Mouse (Mus musculus) myocyte (in vitro differentiated cells): ENCODE measurements around the gene Gle1. TPM values are rescaled to one million over a fixed set of nuclear protein-coding genes. Genes with fewer than 3 reads are reported as not detected.
A peak's percentile ranks its signal among the peaks of the same experiment; 100 is the strongest.

Experiments
- H3K27me3 ChIP-seq: one replicate; pipeline ENCODE4 v1.6.1; 2011; ENCODE audit not compliant: control insufficient read depth, insufficient read depth, insufficient read length
- H3K36me3 ChIP-seq: one replicate; pipeline ENCODE4 v1.6.1; 2011; ENCODE audit not compliant: control insufficient read depth, insufficient read depth
- H3K4me2 ChIP-seq: one replicate; pipeline ENCODE4 v1.6.1; 2011; ENCODE audit warnings: low read depth, control low read depth
- H3K4me3 ChIP-seq: one replicate; pipeline ENCODE4 v1.5.1; 2011; ENCODE audit warnings: mild to moderate bottlenecking, control low read depth, moderate library complexity
- H3K79me2 ChIP-seq: one replicate; pipeline ENCODE4 v1.6.1; 2011; ENCODE audit not compliant: control insufficient read depth, insufficient read depth
- H3ac ChIP-seq: one replicate; pipeline ENCODE4 v1.6.1; 2011; ENCODE audit not compliant: control insufficient read depth, insufficient read length
- CEBPB ChIP-seq: IDR thresholded peaks from 2 replicates; pipeline ENCODE4 v1.6.1; 2011; ENCODE audit warnings: mild to moderate bottlenecking, moderate library complexity; ENCODE audit not compliant: poor library complexity, insufficient read depth, severe bottlenecking
- E2F4 ChIP-seq: IDR thresholded peaks from one replicate; pipeline ENCODE4 v1.6.1; 2011; ENCODE audit warnings: mild to moderate bottlenecking, control low read depth, moderate library complexity; ENCODE audit not compliant: insufficient read depth
- MAX ChIP-seq: IDR thresholded peaks from one replicate; pipeline ENCODE4 v1.6.1; 2011; ENCODE audit warnings: low read depth, mild to moderate bottlenecking, control low read depth
- MYOD1 ChIP-seq, 3 experiments: IDR thresholded peaks; one replicate each; pipeline ENCODE4 v1.6.1; 2011; ENCODE audit warnings: control low read depth in 2 of 3, low read depth in 2 of 3, mild to moderate bottlenecking in 2 of 3, moderate library complexity in 1 of 3; ENCODE audit not compliant: insufficient read length in 2 of 3, control insufficient read depth in 1 of 3
- MYOG ChIP-seq, 3 experiments: IDR thresholded peaks; one replicate each; pipeline ENCODE4 v1.6.1; 2011; ENCODE audit warnings: control low read depth in 2 of 3, low read depth in 2 of 3, mild to moderate bottlenecking in 2 of 3; ENCODE audit not compliant: insufficient read length in 2 of 3, control insufficient read depth in 1 of 3, insufficient read depth in 1 of 3
- POLR2A ChIP-seq: IDR thresholded peaks from one replicate; pipeline ENCODE4 v1.6.1; 2011; ENCODE audit warnings: low read depth, mild to moderate bottlenecking, control low read depth, moderate library complexity; ENCODE audit not compliant: insufficient read length
- POLR2AphosphoS2 ChIP-seq: IDR thresholded peaks from one replicate; pipeline ENCODE4 v1.6.1; 2011; ENCODE audit warnings: low read depth, control low read depth; ENCODE audit not compliant: insufficient read length
- REST ChIP-seq: IDR thresholded peaks from one replicate; pipeline ENCODE4 v1.6.1; 2011; ENCODE audit warnings: mild to moderate bottlenecking, control low read depth, moderate library complexity; ENCODE audit not compliant: insufficient read depth, insufficient read length
- SRF ChIP-seq: IDR thresholded peaks from one replicate; pipeline ENCODE4 v1.6.1; 2011; ENCODE audit warnings: low read depth; ENCODE audit not compliant: control insufficient read depth, insufficient read length
- TCF12 ChIP-seq: IDR thresholded peaks from one replicate; pipeline ENCODE4 v1.6.1; 2011; ENCODE audit warnings: mild to moderate bottlenecking, control low read depth; ENCODE audit not compliant: poor library complexity, insufficient read depth, severe bottlenecking
- TCF3 ChIP-seq: IDR thresholded peaks from one replicate; pipeline ENCODE4 v1.6.1; 2011; ENCODE audit warnings: low read depth, control low read depth; ENCODE audit not compliant: insufficient read length
- USF1 ChIP-seq: IDR thresholded peaks from one replicate; pipeline ENCODE4 v1.6.1; 2011; ENCODE audit warnings: low read depth, mild to moderate bottlenecking, control low read depth, moderate library complexity
- polyA plus RNA-seq: library from polyadenylated mRNA; unstranded; fragments of >200 nt; fragmentation: generic; extraction: Trizol; gene quantifications from one replicate; pipeline ENCODE4 v1.2.1, GENCODE M21; 2012; ENCODE audit warnings: missing spikeins

Gene Gle1
- polyA plus RNA-seq, 1 experiment: 25.1 TPM

DNA sequence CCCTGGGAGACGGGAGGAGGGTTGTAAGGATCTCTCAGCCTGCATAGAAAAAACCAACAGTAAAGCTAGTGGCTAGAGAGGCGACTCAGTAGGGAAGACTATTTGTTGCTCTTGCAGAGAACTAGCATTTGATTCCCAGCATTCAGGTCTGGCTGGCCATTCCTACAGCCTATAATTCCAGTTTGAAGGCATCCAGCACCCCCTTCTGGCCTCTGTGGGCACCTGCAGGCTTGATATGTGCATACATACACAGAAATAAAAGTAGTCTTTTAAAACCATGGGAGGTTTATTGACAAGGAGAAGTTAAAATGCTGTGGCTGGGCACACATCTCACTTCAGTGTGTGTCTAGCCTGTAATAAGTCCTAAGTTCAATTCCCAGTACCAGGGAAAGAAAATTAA lies 25.2 kb upstream of the Gle1 start:
- no peak overlapping the region for H3K4me2 ChIP-seq
- no peaks in the 10 kb centered on the region for H3K27me3 ChIP-seq

DNA sequence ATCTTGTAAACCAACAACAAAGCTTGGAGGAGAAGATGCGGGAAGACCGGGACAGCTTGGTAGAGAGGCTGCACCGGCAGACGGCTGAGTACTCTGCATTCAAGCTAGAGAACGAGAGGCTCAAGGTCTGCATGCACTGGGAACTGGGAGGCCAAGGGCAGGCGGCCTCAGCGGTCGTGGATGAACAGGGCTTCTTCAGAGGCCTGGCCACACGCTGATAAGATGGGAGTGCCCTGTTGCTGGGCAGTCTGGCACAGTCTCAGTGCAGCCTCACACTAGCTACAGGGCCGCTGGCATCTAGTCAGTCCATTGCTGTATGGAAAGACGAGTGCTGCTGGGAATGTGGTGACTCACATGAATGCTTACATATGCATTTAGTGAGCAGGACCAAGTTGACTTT lies 17.6 kb upstream of the Gle1 start:
- H3K4me2 ChIP-seq: no peak overlapping the region
- no peak for TF ChIP-seq REST
- no peak for TF ChIP-seq TCF3
- no peak for TF ChIP-seq MYOG (IDR thresholded peaks at IDR 0.05; ENCODE audit: control insufficient read depth in 1 of 3, insufficient read depth in 1 of 3, insufficient read length in 2 of 3, low read depth in 2 of 3)
- TF ChIP-seq CEBPB: no peak
- TF ChIP-seq USF1: no peak
- TF ChIP-seq MAX: no peak
- TF ChIP-seq TCF12: no peak
- no peak for TF ChIP-seq MYOD1 (IDR thresholded peaks at IDR 0.05; ENCODE audit: control insufficient read depth in 1 of 3, insufficient read length in 2 of 3, low read depth in 2 of 3)
- no peak for TF ChIP-seq POLR2A
- no peak overlapping the region for H3K4me3 ChIP-seq

More for the DNA sequence above, 25.2 kb upstream of the Gle1 start:
- H3ac ChIP-seq: no peak overlapping the region
- TF ChIP-seq E2F4: no peak
- no peak for TF ChIP-seq POLR2AphosphoS2
- TF ChIP-seq TCF12: no peak
- TF ChIP-seq USF1: no peak
- TF ChIP-seq MYOG (IDR thresholded peaks at IDR 0.05; ENCODE audit: control insufficient read depth in 1 of 3, insufficient read depth in 1 of 3, insufficient read length in 2 of 3, low read depth in 2 of 3): no peak
- TF ChIP-seq MYOD1 (IDR thresholded peaks at IDR 0.05; ENCODE audit: control insufficient read depth in 1 of 3, insufficient read length in 2 of 3, low read depth in 2 of 3): no peak
- no peak for TF ChIP-seq POLR2A
- TF ChIP-seq CEBPB: no peak
- TF ChIP-seq MAX: no peak
- no peak for TF ChIP-seq SRF
- TF ChIP-seq REST: no peak
- TF ChIP-seq TCF3: no peak
- H3K36me3 ChIP-seq: peaks cover 19% of the 10 kb centered on the region
- H3K4me3 ChIP-seq: no peak overlapping the region
- H3K79me2 ChIP-seq: no peaks in the 10 kb centered on the region

GRCm38 (mm10) chr2:29922011-29922410 lies 13.2 kb upstream of the Gle1 start:
- TF ChIP-seq TCF3: no peak
- no peak for TF ChIP-seq TCF12
- peak in 1 of 3 experiments; percentile 18 for TF ChIP-seq MYOG (IDR thresholded peaks at IDR 0.05; ENCODE audit: control insufficient read depth in 1 of 3, insufficient read depth in 1 of 3, insufficient read length in 2 of 3, low read depth in 2 of 3)
- peak in 1 of 3 experiments; percentile 5 for TF ChIP-seq MYOD1 (IDR thresholded peaks at IDR 0.05; ENCODE audit: control insufficient read depth in 1 of 3, insufficient read length in 2 of 3, low read depth in 2 of 3)
- H3K4me2 ChIP-seq: no peak overlapping the region

More for the DNA sequence above, 17.6 kb upstream of the Gle1 start:
- Histone ChIP-seq H3K36me3 (peaks cover 21% of the 10 kb centered on the region), H3K27me3 (no peaks in the 10 kb centered on the region), H3K79me2 (no peaks in the 10 kb centered on the region), H3ac (no peak overlapping the region)

GRCm38 (mm10) chr2:29926542-29926941 lies 8.7 kb upstream of the Gle1 start:
- TF ChIP-seq E2F4 (no peak), USF1 (no peak), MYOG (IDR thresholded peaks at IDR 0.05; ENCODE audit: control insufficient read depth in 1 of 3, insufficient read depth in 1 of 3, insufficient read length in 2 of 3, low read depth in 2 of 3) (no peak), CEBPB (no peak), POLR2AphosphoS2 (no peak), POLR2A (no peak), MYOD1 (IDR thresholded peaks at IDR 0.05; ENCODE audit: control insufficient read depth in 1 of 3, insufficient read length in 2 of 3, low read depth in 2 of 3) (no peak), REST (no peak), SRF (no peak), MAX (no peak), TCF3 (no peak), TCF12 (no peak)
- no peak overlapping the region for H3K4me2 ChIP-seq
- H3K79me2 ChIP-seq: no peaks in the 10 kb centered on the region
- H3ac ChIP-seq: no peak overlapping the region
- peaks cover 44% of the 10 kb centered on the region for H3K36me3 ChIP-seq
- H3K27me3 ChIP-seq: no peaks in the 10 kb centered on the region
- H3K4me3 ChIP-seq: no peak overlapping the region

More at GRCm38 (mm10) chr2:29922011-29922410, 13.2 kb upstream of the Gle1 start:
- Histone ChIP-seq H3K36me3 (peaks cover 25% of the 10 kb centered on the region), H3K27me3 (no peaks in the 10 kb centered on the region), H3K79me2 (no peaks in the 10 kb centered on the region), H3ac (no peak overlapping the region), H3K4me3 (no peak overlapping the region)

DNA sequence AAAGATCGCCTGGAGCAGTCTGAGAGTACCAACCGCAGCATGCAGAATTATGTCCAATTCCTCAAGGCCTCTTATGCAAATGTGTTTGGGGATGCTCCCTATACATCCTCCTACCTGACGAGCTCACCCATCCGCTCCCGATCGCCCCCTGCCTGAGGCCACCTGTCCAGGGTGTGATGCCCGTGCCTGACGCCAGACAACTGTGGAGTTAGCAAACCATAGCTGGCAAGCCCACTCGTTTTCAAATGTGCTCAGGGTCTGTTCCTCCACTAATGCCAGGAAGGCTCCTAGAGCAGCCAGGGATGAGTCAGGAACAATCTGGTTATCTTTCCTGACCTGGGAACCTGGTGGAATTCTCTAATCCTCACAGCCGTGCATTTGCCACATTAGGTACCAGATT lies 4.7 kb upstream of the Gle1 start:
- H3K36me3 ChIP-seq: peaks cover 24% of the 10 kb centered on the region
- no peak overlapping the region for H3K4me2 ChIP-seq
- H3K79me2 ChIP-seq: no peaks in the 10 kb centered on the region
- H3K4me3 ChIP-seq: no peak overlapping the region
- TF ChIP-seq TCF3: no peak
- TF ChIP-seq POLR2AphosphoS2: no peak
- no peak for TF ChIP-seq SRF
- TF ChIP-seq TCF12: no peak
- no peak for TF ChIP-seq MYOG (IDR thresholded peaks at IDR 0.05; ENCODE audit: control insufficient read depth in 1 of 3, insufficient read depth in 1 of 3, insufficient read length in 2 of 3, low read depth in 2 of 3)
- TF ChIP-seq MAX: no peak
- no peak for TF ChIP-seq REST
- no peak for TF ChIP-seq CEBPB
- no peaks in the 10 kb centered on the region for H3K27me3 ChIP-seq
- no peak overlapping the region for H3ac ChIP-seq
